Mouse (Mus musculus) c-Kit-negative CD71-positive TER-119-positive erythroid progenitor cells, embryonic 14.5 days (primary cell): ENCODE measurements around the gene Phlda2.
A peak's percentile ranks its signal among the peaks of the same experiment; 100 is the strongest.

Source experiments
- DNase-seq: peaks from one replicate; pipeline ENCODE4 v3.0.0-alpha.2; 2013; ENCODE audit warnings: low read depth, low spot score

Gene Phlda2

GRCm38 (mm10) chr7:143462516-143462915 is 40.4 kb downstream of the Phlda2 start:
- DNase-seq, result no peak

DNA sequence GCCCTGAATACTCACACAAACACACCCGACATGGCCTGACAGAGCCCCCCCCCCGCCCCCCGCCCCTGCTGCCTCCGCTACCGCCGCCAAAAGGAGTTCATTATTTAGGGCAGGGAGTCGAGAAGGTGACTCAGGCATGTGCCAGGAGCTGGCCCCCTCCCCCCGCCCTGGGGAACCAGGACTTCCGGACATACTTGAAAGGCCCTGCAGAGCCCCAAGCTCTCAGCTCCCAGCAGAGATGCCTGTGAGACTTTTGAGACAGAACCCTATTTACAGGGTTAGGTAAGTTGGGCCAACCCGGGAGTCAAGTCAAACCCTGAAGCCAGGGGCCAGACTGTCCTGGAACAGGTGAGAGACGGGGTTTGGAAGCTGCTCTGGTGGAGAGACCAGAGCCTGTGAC is 41.0 kb downstream of the Phlda2 start:
- no peak for DNase-seq

DNA sequence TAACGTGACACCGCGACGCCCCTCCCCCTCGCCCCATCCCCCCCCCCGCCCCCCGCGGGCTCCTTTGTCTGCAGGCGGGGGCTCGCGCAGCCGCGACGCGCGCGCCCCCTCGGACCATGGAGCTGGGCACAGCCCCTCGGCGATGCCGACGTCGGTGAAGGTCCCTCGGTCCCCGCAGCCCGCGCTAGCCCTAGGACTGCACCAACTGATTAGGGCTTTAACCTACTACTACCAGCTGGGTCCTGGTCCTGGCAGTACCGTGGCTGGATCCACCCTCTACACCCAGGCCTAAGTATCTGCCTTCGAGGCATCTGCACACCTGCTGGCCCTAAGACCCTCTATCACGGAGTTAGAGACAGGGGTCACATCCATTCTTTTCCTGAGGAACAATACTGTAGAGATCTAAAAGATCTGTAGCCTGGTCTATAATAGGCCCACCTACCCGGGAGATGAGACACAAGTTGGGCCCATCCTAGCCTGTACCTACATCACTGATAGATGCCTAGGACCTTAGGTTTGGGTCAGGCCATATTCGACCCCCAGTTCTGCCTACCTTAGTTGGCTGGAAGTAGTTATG is 41.6 kb downstream of the Phlda2 start:
- DNase-seq, result no peak

- peak; percentile 44 for DNase-seq
Measured at GRCm38 (mm10) chr7:143460874-143461273, 42.1 kb downstream of the Phlda2 start, which contains the start of gene Cdkn1c. Cdkn1c (minus strand) TSS chr7:143461050.

DNA sequence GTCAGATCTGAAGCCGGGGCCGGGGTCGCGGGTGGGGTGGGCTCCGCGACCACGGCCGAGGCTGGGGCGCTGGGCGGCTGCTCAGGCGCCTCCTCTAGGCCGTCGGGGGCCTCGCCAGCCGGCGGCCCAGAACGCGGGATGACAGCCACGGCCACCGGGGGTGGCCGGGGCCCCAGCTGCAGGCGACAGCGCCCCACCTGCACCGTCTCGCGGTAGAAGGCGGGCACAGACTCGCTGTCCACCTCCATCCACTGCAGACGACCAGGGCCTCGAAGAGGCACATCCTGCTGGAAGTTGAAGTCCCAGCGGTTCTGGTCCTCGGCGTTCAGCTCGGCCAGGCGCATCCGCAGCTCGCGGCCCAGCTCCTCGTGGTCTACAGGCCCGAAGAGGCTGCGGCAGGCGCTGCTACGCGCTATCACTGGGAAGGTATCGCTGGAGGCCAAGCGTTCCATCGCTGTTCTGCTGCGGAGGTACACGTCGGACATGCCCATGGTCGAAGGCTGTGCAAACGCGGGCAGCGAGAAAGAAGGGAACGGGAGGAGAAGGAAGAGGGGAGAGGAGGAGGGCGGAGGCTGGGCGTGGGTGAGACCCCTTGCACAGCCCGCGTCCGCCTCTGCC is 42.6 kb downstream of the Phlda2 start:
- DNase-seq, result no peak

- DNase-seq, result no peak
Measured at GRCm38 (mm10) chr7:143459332-143460211, 43.4 kb downstream of the Phlda2 start.

DNA sequence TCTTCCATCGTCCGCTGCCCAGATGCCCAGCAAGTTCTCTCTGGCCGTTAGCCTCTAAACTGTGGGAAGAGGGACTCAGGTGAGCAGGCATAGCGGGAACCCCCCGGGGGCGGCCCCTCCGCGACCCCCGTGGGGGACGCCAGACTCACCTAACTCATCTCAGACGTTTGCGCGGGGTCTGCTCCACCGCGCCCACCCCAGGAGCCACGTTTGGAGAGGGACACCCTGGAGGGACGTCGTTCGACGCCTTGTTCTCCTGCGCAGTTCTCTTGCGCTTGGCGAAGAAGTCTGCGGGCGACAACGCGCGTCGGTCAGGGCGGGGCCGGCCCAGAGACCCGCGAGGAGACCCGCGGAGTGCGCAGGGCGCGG is 44.0 kb downstream of the Phlda2 start:
- DNase-seq, result no peak
